Mouse (Mus musculus) spleen, adult 2 months (tissue): ENCODE data around the gene Hist1h4a. TPM values are rescaled to one million over a fixed set of nuclear protein-coding genes. Genes with fewer than 3 reads are reported as not detected.
A peak's percentile ranks its signal among the peaks of the same experiment; 100 is the strongest.
"Not testable (repeated sequence)": the region's sequence is repeated elsewhere in the genome, so short reads cannot be mapped to it uniquely, and the experiment has no call there.

Experiments
- DNase-seq, 2 experiments: peaks; one replicate each; pipeline versions ENCODE4 v3.0.0 to v3.0.0-alpha.2; 2012 to 2021; ENCODE audit warnings: low spot score in 2 of 2, low read depth in 1 of 2
- H3K27ac ChIP-seq: fragments of 200-500 bp; 2 replicates; pipeline ENCODE4 v1.5.1; 2012; ENCODE audit warnings: low read length, inconsistent platforms; ENCODE audit not compliant: insufficient read depth
- H3K27me3 ChIP-seq: fragments of 200-500 bp; 2 replicates; pipeline ENCODE4 v1.6.1; 2012; ENCODE audit warnings: mild to moderate bottlenecking, moderate library complexity, low read length, inconsistent platforms; ENCODE audit not compliant: control insufficient read depth, insufficient read depth
- H3K36me3 ChIP-seq: fragments of 200-500 bp; 2 replicates; pipeline ENCODE4 v1.6.1; 2012; ENCODE audit warnings: mild to moderate bottlenecking, low read length, inconsistent platforms; ENCODE audit not compliant: control insufficient read depth, insufficient read depth
- H3K4me1 ChIP-seq: fragments of 200-500 bp; 2 replicates; pipeline ENCODE4 v1.6.1; 2011; ENCODE audit warnings: inconsistent platforms; ENCODE audit not compliant: control insufficient read depth, insufficient read depth, insufficient read length
- H3K4me3 ChIP-seq: fragments of 200-500 bp; 2 replicates; pipeline ENCODE4 v1.5.1; 2011; ENCODE audit warnings: mild to moderate bottlenecking, inconsistent platforms; ENCODE audit not compliant: insufficient read depth, insufficient read length; ENCODE audit errors: extremely low read depth
- CTCF ChIP-seq: fragments of 200-500 bp; IDR thresholded peaks from 2 replicates; pipeline ENCODE4 v1.5.1; 2011; ENCODE audit warnings: mild to moderate bottlenecking, inconsistent platforms; ENCODE audit not compliant: insufficient read depth, insufficient read length, insufficient replicate concordance; ENCODE audit errors: extremely low read depth
- POLR2A ChIP-seq: fragments of 200-500 bp; IDR thresholded peaks from 2 replicates; pipeline ENCODE4 v1.6.1; 2011; ENCODE audit warnings: low read depth, low read length, inconsistent platforms
- WGBS: fragments of 180-500 bp; shearing (Covaris S2); methylation state at CpG from one replicate; pipeline ENCODE4 v1.1.7; 2018; 5-methylcytosine and 5-hydroxymethylcytosine counted together
- polyA plus RNA-seq: library from polyadenylated mRNA; depleted of rRNA; stranded (reverse); fragments of >200 nt; gene quantifications from 2 replicates; pipeline ENCODE4 v1.2.3, GENCODE M21; 2012

Gene Hist1h4a
- polyA plus RNA-seq, 1 experiment, result 16.1 TPM

- whole genome bisulfite sequencing, result 39% methylated on average over 3 of the region's 3 CpGs
- no peaks in the 10 kb centered on the region for H3K27me3 ChIP-seq
- H3K36me3 ChIP-seq, result no peaks in the 10 kb centered on the region
- no peak for TF ChIP-seq CTCF
- no peak for TF ChIP-seq POLR2A
- H3K27ac ChIP-seq, result no peak overlapping the region
- H3K4me1 ChIP-seq, result peaks cover 2% of the 10 kb centered on the region; the same call in 1 of the 2 replicates
- DNase-seq, result no peak
- H3K4me3 ChIP-seq, result no peak overlapping the region
These were observed 3.1 kb downstream of the Hist1h4a start for GRCm38 (mm10) chr13:23757921-23758320.

- Histone ChIP-seq H3K36me3 (no peaks in the 10 kb centered on the region), H3K27ac (peak overlapping the region; percentile 88), H3K4me1 (peaks cover 2% of the 10 kb centered on the region; the same call in 1 of the 2 replicates), H3K27me3 (no peaks in the 10 kb centered on the region), H3K4me3 (peak overlapping the region; percentile 53)
- DNase-seq, result no peak
- TF ChIP-seq CTCF, result no peak
- WGBS, result 1% methylated on average over 18 of the region's 23 CpGs
These were observed 3.7 kb downstream of the Hist1h4a start for GRCm38 (mm10) chr13:23757211-23757773.

GRCm38 (mm10) chr13:23756790-23757189 is 4.2 kb downstream of the Hist1h4a start, which contains the start of gene Hist1h4b:
Gene Hist1h4b, plus strand, starts transcription at chr13:23757013.
- H3K27me3 ChIP-seq, result no peaks in the 10 kb centered on the region
- TF ChIP-seq POLR2A (peak; percentile 89), CTCF (no peak)
- peak; percentile 86 to 89 for DNase-seq
- H3K4me3 ChIP-seq, result peak within 1 kb of the TSS; percentile 53
- no peaks in the 10 kb centered on the region for H3K36me3 ChIP-seq
- H3K4me1 ChIP-seq, result peaks cover 2% of the 10 kb centered on the region; the same call in 1 of the 2 replicates
- under 1% methylated on average over 19 of the region's 22 CpGs for WGBS
- H3K27ac ChIP-seq, result peak within 1 kb of the TSS; percentile 88

- no peak for TF ChIP-seq CTCF
- no peak for TF ChIP-seq POLR2A
- no peaks in the 10 kb centered on the region for H3K36me3 ChIP-seq
- no peak for DNase-seq
- no peak overlapping the region for H3K27ac ChIP-seq
- H3K4me1 ChIP-seq, result peaks cover 2% of the 10 kb centered on the region; the same call in 1 of the 2 replicates
- H3K4me3 ChIP-seq, result no peak overlapping the region
- no peaks in the 10 kb centered on the region for H3K27me3 ChIP-seq
These were observed 6.0 kb downstream of the Hist1h4a start for GRCm38 (mm10) chr13:23755000-23755399.

- no peak for DNase-seq
- H3K4me3 ChIP-seq, result no peak overlapping the region
- no peaks in the 10 kb centered on the region for H3K36me3 ChIP-seq
- no peak overlapping the region for H3K27ac ChIP-seq
- 71% methylated on average over 4 of the region's 4 CpGs for WGBS
- no peaks in the 10 kb centered on the region for H3K27me3 ChIP-seq
- peaks cover 2% of the 10 kb centered on the region; the same call in 1 of the 2 replicates for H3K4me1 ChIP-seq
- no peak for TF ChIP-seq CTCF
- no peak for TF ChIP-seq POLR2A
These were observed 7.5 kb downstream of the Hist1h4a start for GRCm38 (mm10) chr13:23753314-23754078.

GRCm38 (mm10) chr13:23752742-23753172 is 8.3 kb downstream of the Hist1h4a start:
- WGBS, result 12% methylated on average over 6 of the region's 6 CpGs
- no peak for DNase-seq
- Histone ChIP-seq H3K4me1 (peaks cover 2% of the 10 kb centered on the region; the same call in 1 of the 2 replicates), H3K36me3 (no peaks in the 10 kb centered on the region), H3K27me3 (no peaks in the 10 kb centered on the region), H3K27ac (no peak overlapping the region), H3K4me3 (no peak overlapping the region; the same call in 1 of the 2 replicates)
- TF ChIP-seq POLR2A (no peak), CTCF (no peak)

GRCm38 (mm10) chr13:23752067-23752741 is 8.8 kb downstream of the Hist1h4a start, which contains the start of gene Hist1h3b:
Gene Hist1h3b, plus strand, starts transcription at chr13:23752267.
- H3K27me3 ChIP-seq, H3K36me3 ChIP-seq, H3K4me1 ChIP-seq: not testable (repeated sequence)
- DNase-seq, result peak; percentile 73 to 84
- peak within 1 kb of the TSS; percentile 89 for H3K27ac ChIP-seq
- peak within 1 kb of the TSS; percentile 48 for H3K4me3 ChIP-seq
- WGBS, result under 1% methylated on average over 18 of the region's 47 CpGs
